Mouse (Mus musculus) midbrain, embryonic 13.5 days (tissue): ENCODE results near the gene Hist1h2ad. TPM values are rescaled to one million over a fixed set of nuclear protein-coding genes. Genes with fewer than 3 reads are reported as not detected.
"Not testable (repeated sequence)": the region's sequence is repeated elsewhere in the genome, so short reads cannot be mapped to it uniquely, and the experiment has no call there.

Experiments used
- ATAC-seq: fragments of 200-750 bp; cut with Nextera tagmentation; 2 replicates; pipeline ENCODE4 v1.8.0; 2017; ENCODE audit warnings: mild to moderate bottlenecking, moderate TSS enrichment, moderate library complexity
- H3K27ac ChIP-seq: fragments of 300-500 bp; sonication (generic); 2 replicates; pipeline ENCODE4 v1.5.1; 2015; ENCODE audit warnings: inconsistent platforms, mild to moderate bottlenecking, moderate library complexity
- H3K27me3 ChIP-seq: fragments of 300-500 bp; sonication (generic); 2 replicates; pipeline ENCODE4 v1.6.1; 2015; ENCODE audit warnings: mild to moderate bottlenecking, inconsistent platforms
- H3K36me3 ChIP-seq: fragments of 300-500 bp; sonication (generic); 2 replicates; pipeline ENCODE4 v1.6.1; 2015; ENCODE audit warnings: mild to moderate bottlenecking, inconsistent platforms
- H3K4me1 ChIP-seq: fragments of 300-500 bp; sonication (generic); replicated peaks from 2 replicates; pipeline ENCODE4 v1.6.1; 2015; ENCODE audit warnings: inconsistent platforms
- H3K4me2 ChIP-seq: fragments of 300-500 bp; sonication (generic); replicated peaks from 2 replicates; pipeline ENCODE4 v1.6.1; 2015; ENCODE audit warnings: moderate library complexity, mild to moderate bottlenecking, inconsistent platforms
- H3K4me3 ChIP-seq: fragments of 300-500 bp; sonication (generic); replicated peaks from 2 replicates; pipeline ENCODE4 v1.5.1; 2015; ENCODE audit warnings: mild to moderate bottlenecking, inconsistent platforms
- H3K9ac ChIP-seq: fragments of 300-500 bp; sonication (generic); replicated peaks from 2 replicates; pipeline ENCODE4 v1.6.1; 2015; ENCODE audit warnings: mild to moderate bottlenecking, inconsistent platforms
- H3K9me3 ChIP-seq: fragments of 300-500 bp; sonication (generic); 2 replicates; pipeline ENCODE4 v1.6.1; 2016; ENCODE audit warnings: mild to moderate bottlenecking, inconsistent platforms
- WGBS: fragments of 180-500 bp; shearing (Covaris S2); methylation state at CpG from one replicate; pipeline ENCODE4 v1.1.7; 2015; 5-methylcytosine and 5-hydroxymethylcytosine counted together
- polyA plus RNA-seq: library from polyadenylated mRNA; unstranded; fragments of >200 nt; fragmentation: Nextera tagmentation; extraction: Ambion mirVana; gene quantifications from 2 replicates; pipeline ENCODE4 v1.2.1, GENCODE M21; 2015

The Hist1h2ad gene
- polyA plus RNA-seq, 1 experiment from 2014 or later, result 1.7 TPM

- H3K4me2 ChIP-seq, result no peak overlapping the region
- no peaks in the 10 kb centered on the region for H3K9me3 ChIP-seq
- H3K9ac ChIP-seq, result no peak overlapping the region
- ATAC-seq, result no peak
- H3K4me3 ChIP-seq, result no peak overlapping the region
- H3K36me3 ChIP-seq, result no peaks in the 10 kb centered on the region
- H3K27me3 ChIP-seq, result no peaks in the 10 kb centered on the region
- H3K4me1 ChIP-seq, result no peaks in the 10 kb centered on the region
- H3K27ac ChIP-seq, result no peak overlapping the region
- WGBS, result 87% methylated on average over 7 of the region's 7 CpGs
Measured at GRCm38 (mm10) chr13:23603182-23603699, 29.1 kb downstream of the Hist1h2ad start.

- no peaks in the 10 kb centered on the region for H3K9me3 ChIP-seq
- no peak overlapping the region for H3K4me3 ChIP-seq
- H3K36me3 ChIP-seq, result no peaks in the 10 kb centered on the region
- H3K27me3 ChIP-seq, result no peaks in the 10 kb centered on the region
- no peak overlapping the region for H3K4me2 ChIP-seq
- no peak overlapping the region for H3K9ac ChIP-seq
- WGBS, result 94% methylated on average over 3 of the region's 3 CpGs
- no peak for ATAC-seq
- no peak overlapping the region for H3K27ac ChIP-seq
- no peaks in the 10 kb centered on the region for H3K4me1 ChIP-seq
Measured at GRCm38 (mm10) chr13:23604452-23604851, 30.3 kb downstream of the Hist1h2ad start.

GRCm38 (mm10) chr13:23605052-23605451 is 30.9 kb downstream of the Hist1h2ad start:
- Histone ChIP-seq H3K27ac (no peak overlapping the region), H3K27me3 (no peaks in the 10 kb centered on the region), H3K9ac (no peak overlapping the region), H3K36me3 (no peaks in the 10 kb centered on the region), H3K9me3 (no peaks in the 10 kb centered on the region), H3K4me3 (no peak overlapping the region), H3K4me1 (no peaks in the 10 kb centered on the region), H3K4me2 (no peak overlapping the region)
- 96% methylated on average over 3 of the region's 3 CpGs for WGBS
- ATAC-seq, result no peak

DNA sequence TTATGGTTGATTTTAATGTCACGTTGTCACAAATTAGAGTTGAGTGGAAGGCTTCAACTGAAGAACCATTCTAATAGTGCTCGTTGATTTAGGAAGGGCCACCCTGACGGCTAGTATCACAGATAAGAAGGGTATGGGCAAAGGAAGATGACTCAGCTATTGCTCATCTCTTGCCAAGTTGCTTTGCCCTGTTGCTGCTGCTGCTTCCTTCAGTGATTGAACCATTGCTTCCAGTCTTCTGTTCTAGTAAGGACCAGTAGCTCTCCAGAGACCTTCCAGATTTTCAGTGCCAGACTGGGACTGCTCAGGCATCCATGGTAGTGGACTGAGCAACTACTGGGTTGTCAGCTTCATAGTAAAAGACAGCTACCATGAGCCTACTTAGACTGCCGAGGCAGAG is 35.0 kb downstream of the Hist1h2ad start:
- H3K9ac ChIP-seq, result no peak overlapping the region
- no peak for ATAC-seq
- no peaks in the 10 kb centered on the region for H3K27me3 ChIP-seq
- no peak overlapping the region for H3K4me3 ChIP-seq
- no peaks in the 10 kb centered on the region for H3K4me1 ChIP-seq
- no peak overlapping the region for H3K27ac ChIP-seq
- no peaks in the 10 kb centered on the region for H3K36me3 ChIP-seq
- 87% methylated on average over 4 of the region's 4 CpGs for WGBS
- H3K4me2 ChIP-seq, result no peak overlapping the region
- no peaks in the 10 kb centered on the region for H3K9me3 ChIP-seq

DNA sequence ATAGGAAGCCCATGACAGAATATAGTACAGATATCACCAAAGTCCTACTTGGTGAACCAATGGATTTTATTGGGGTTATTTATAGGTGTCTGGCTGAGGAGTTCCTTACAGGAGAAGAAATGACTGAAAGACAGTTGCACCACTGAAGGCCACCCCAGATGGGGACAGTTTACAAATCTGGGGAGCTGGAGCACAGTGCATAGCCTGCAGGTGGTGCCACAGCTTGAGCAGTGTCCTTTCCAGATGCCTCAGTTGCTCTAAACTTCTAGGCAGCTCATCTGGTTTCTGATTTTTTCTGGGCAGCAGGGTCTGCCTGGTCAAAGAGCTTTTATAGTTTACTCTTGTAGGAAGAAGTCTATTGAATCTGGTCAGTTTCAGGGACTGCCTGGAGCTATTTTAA is 35.7 kb downstream of the Hist1h2ad start:
- ATAC-seq, result no peak
- H3K4me2 ChIP-seq, result no peak overlapping the region

GRCm38 (mm10) chr13:23610393-23610792 is 36.2 kb downstream of the Hist1h2ad start:
- Histone ChIP-seq H3K36me3 (no peaks in the 10 kb centered on the region), H3K27ac (no peak overlapping the region), H3K9ac (no peak overlapping the region), H3K27me3 (no peaks in the 10 kb centered on the region), H3K4me1 (no peaks in the 10 kb centered on the region), H3K4me2 (no peak overlapping the region), H3K4me3 (no peak overlapping the region), H3K9me3 (no peaks in the 10 kb centered on the region)
- WGBS, result 56% methylated on average over 2 of the region's 2 CpGs
- ATAC-seq, result no peak

More for the DNA sequence above, 35.7 kb downstream of the Hist1h2ad start:
- Histone ChIP-seq H3K4me1 (no peaks in the 10 kb centered on the region), H3K9me3 (no peaks in the 10 kb centered on the region), H3K36me3 (no peaks in the 10 kb centered on the region), H3K9ac (no peak overlapping the region), H3K27ac (no peak overlapping the region), H3K4me3 (no peak overlapping the region), H3K27me3 (no peaks in the 10 kb centered on the region)

- Histone ChIP-seq H3K36me3 (no peaks in the 10 kb centered on the region), H3K27me3 (no peaks in the 10 kb centered on the region), H3K9ac (no peak overlapping the region), H3K9me3 (no peaks in the 10 kb centered on the region), H3K4me3 (no peak overlapping the region), H3K27ac (no peak overlapping the region), H3K4me1 (no peaks in the 10 kb centered on the region), H3K4me2 (no peak overlapping the region)
- WGBS, result 92% methylated on average over 3 of the region's 3 CpGs
- ATAC-seq, result no peak
Measured at GRCm38 (mm10) chr13:23611638-23612037, 37.5 kb downstream of the Hist1h2ad start.

GRCm38 (mm10) chr13:23620056-23620732 is 46.0 kb downstream of the Hist1h2ad start:
- H3K27ac ChIP-seq, result peak overlapping the region; percentile 96
- 54% methylated on average over 12 of the region's 12 CpGs for WGBS
- no peaks in the 10 kb centered on the region for H3K36me3 ChIP-seq
- no peaks in the 10 kb centered on the region for H3K9me3 ChIP-seq
- ATAC-seq, result no peak
- peak overlapping the region; percentile 98 for H3K4me2 ChIP-seq
- H3K27me3 ChIP-seq, result no peaks in the 10 kb centered on the region
- peaks cover 28% of the 10 kb centered on the region for H3K4me1 ChIP-seq
- peak overlapping the region; percentile 71 for H3K4me3 ChIP-seq
- peak overlapping the region; percentile 69 for H3K9ac ChIP-seq

- Histone ChIP-seq H3K9me3 (no peaks in the 10 kb centered on the region), H3K27me3 (no peaks in the 10 kb centered on the region), H3K4me3 (peak within 1 kb of the TSS; percentile 71), H3K27ac (peak within 1 kb of the TSS; percentile 96), H3K9ac (peak within 1 kb of the TSS; percentile 89), H3K36me3 (no peaks in the 10 kb centered on the region), H3K4me2 (peak within 1 kb of the TSS; percentile 98), H3K4me1 (peaks cover 28% of the 10 kb centered on the region)
- under 1% methylated on average over 27 of the region's 27 CpGs for WGBS
- ATAC-seq, result peak; percentile 87
Measured at GRCm38 (mm10) chr13:23620733-23621531, 46.8 kb downstream of the Hist1h2ad start, which contains the start of gene Hist1h2be. Hist1h2be (minus strand) TSS chr13:23621124.

- under 1% methylated on average over 18 of the region's 18 CpGs for WGBS
- peak; percentile 85 for ATAC-seq
- Histone ChIP-seq H3K27me3 (peaks cover 2% of the 10 kb centered on the region; the same call in 1 of the 2 replicates), H3K4me1 (peaks cover 28% of the 10 kb centered on the region), H3K9ac (peak overlapping the region; percentile 89), H3K9me3 (no peaks in the 10 kb centered on the region), H3K27ac (peak overlapping the region; percentile 96), H3K36me3 (no peaks in the 10 kb centered on the region), H3K4me3 (peak overlapping the region; percentile 71), H3K4me2 (peak overlapping the region; percentile 98)
Measured at GRCm38 (mm10) chr13:23621532-23622174, 47.5 kb downstream of the Hist1h2ad start.

DNA sequence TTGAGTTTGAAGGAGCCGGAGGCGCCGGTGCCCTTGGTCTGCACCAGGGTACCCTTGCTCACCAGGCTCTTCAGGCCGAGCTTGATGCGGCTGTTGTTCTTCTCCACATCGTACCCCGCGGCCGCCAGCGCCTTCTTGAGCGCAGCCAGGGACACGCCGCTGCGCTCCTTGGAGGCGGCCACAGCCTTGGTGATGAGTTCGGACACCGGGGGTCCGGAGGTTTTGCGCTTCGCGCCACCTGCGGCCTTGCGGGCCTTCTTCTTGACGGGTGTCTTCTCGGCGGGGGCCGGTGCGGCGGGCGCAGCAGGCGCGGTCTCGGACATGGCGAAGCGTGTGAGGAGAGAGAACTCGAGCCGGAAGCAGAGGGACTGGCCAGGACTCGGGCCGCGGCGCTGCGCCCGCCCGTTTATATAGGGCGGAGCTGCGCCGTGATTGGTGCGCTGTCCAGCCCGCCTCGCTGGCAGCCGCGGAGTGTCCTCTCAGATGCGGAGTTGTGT is 48.0 kb downstream of the Hist1h2ad start, which contains the start of gene Hist1h1e:
TSS of gene Hist1h1e (minus strand) at position 384 of the 497 bp plus-strand sequence.
- not testable (repeated sequence) for H3K36me3 ChIP-seq, H3K9me3 ChIP-seq, H3K27me3 ChIP-seq
- Histone ChIP-seq H3K4me3 (peak within 1 kb of the TSS; percentile 71), H3K27ac (peak within 1 kb of the TSS; percentile 96), H3K9ac (peak within 1 kb of the TSS; percentile 89), H3K4me1 (peaks cover 28% of the 10 kb centered on the region), H3K4me2 (peak within 1 kb of the TSS; percentile 98)
- WGBS, result under 1% methylated on average over 53 of the region's 53 CpGs
- ATAC-seq, result peak; percentile 96
